Mouse (Mus musculus) testis, adult 2 months (tissue): Measurements from ENCODE around the gene Usp48. TPM values are rescaled to one million over a fixed set of nuclear protein-coding genes. Genes with fewer than 3 reads are reported as not detected.
A peak's percentile ranks its signal among the peaks of the same experiment; 100 is the strongest.
"Not testable (repeated sequence)": the region's sequence is repeated elsewhere in the genome, so short reads cannot be mapped to it uniquely, and the experiment has no call there.

Experiments
- H3K27ac ChIP-seq: fragments of 200-500 bp; 2 replicates; pipeline ENCODE4 v1.5.1; 2012; ENCODE audit warnings: low read depth, low read length; ENCODE audit not compliant: control insufficient read depth, insufficient read depth
- H3K27me3 ChIP-seq: fragments of 200-500 bp; 2 replicates; pipeline ENCODE4 v1.6.1; 2012; ENCODE audit warnings: mild to moderate bottlenecking, low read length, moderate library complexity; ENCODE audit not compliant: control insufficient read depth, insufficient read depth
- H3K36me3 ChIP-seq: fragments of 200-500 bp; 2 replicates; pipeline ENCODE4 v1.6.1; 2012; ENCODE audit warnings: mild to moderate bottlenecking, low read length; ENCODE audit not compliant: control insufficient read depth, insufficient read depth
- H3K4me1 ChIP-seq: fragments of 200-500 bp; 2 replicates; pipeline ENCODE4 v1.6.1; 2012; ENCODE audit warnings: low read length; ENCODE audit not compliant: control insufficient read depth, insufficient read depth
- H3K4me3 ChIP-seq: fragments of 200-500 bp; 2 replicates; pipeline ENCODE4 v1.5.1; 2012; ENCODE audit warnings: low read depth, mild to moderate bottlenecking, low read length, moderate library complexity, mixed read lengths; ENCODE audit not compliant: control insufficient read depth
- CTCF ChIP-seq: fragments of 200-500 bp; IDR thresholded peaks from 2 replicates; pipeline ENCODE4 v1.5.1; 2012; ENCODE audit warnings: low read depth, mild to moderate bottlenecking, inconsistent platforms, low read length, moderate library complexity; ENCODE audit not compliant: control insufficient read depth, insufficient read depth, insufficient replicate concordance
- POLR2A ChIP-seq: fragments of 200-500 bp; IDR thresholded peaks from 2 replicates; pipeline ENCODE4 v1.6.1; 2012; ENCODE audit warnings: low read depth, mild to moderate bottlenecking, inconsistent platforms, low read length, moderate library complexity; ENCODE audit not compliant: control insufficient read depth
- polyA plus RNA-seq: library from polyadenylated mRNA; depleted of rRNA; stranded (reverse); fragments of >200 nt; gene quantifications from 2 replicates; pipeline ENCODE4 v1.2.3, GENCODE M21; 2012

Usp48 gene
- polyA plus RNA-seq, 1 experiment: 39.6 TPM

- no peak for TF ChIP-seq CTCF
- TF ChIP-seq POLR2A: no peak
- no peaks in the 10 kb centered on the region for H3K36me3 ChIP-seq
- H3K27me3 ChIP-seq: no peaks in the 10 kb centered on the region
- no peak overlapping the region for H3K4me3 ChIP-seq
- no peak overlapping the region for H3K27ac ChIP-seq
- peaks cover 6% of the 10 kb centered on the region for H3K4me1 ChIP-seq
These were observed 16.1 kb upstream of the Usp48 start for GRCm38 (mm10) chr4:137577486-137577885.

GRCm38 (mm10) chr4:137578181-137578845 lies 15.2 kb upstream of the Usp48 start:
- no peak for TF ChIP-seq POLR2A
- peak; percentile 63; the same call in 1 of the 2 replicates for TF ChIP-seq CTCF
- no peak overlapping the region for H3K27ac ChIP-seq
- H3K27me3 ChIP-seq: no peaks in the 10 kb centered on the region
- H3K4me1 ChIP-seq: peaks cover 6% of the 10 kb centered on the region
- peak overlapping the region; percentile 70 for H3K4me3 ChIP-seq
- H3K36me3 ChIP-seq: no peaks in the 10 kb centered on the region

GRCm38 (mm10) chr4:137579789-137580188 lies 13.8 kb upstream of the Usp48 start:
- peaks cover 6% of the 10 kb centered on the region for H3K4me1 ChIP-seq
- H3K27me3 ChIP-seq: no peaks in the 10 kb centered on the region
- no peak for TF ChIP-seq POLR2A
- TF ChIP-seq CTCF: no peak
- no peak overlapping the region; the same call in 1 of the 2 replicates for H3K27ac ChIP-seq
- no peak overlapping the region for H3K4me3 ChIP-seq
- H3K36me3 ChIP-seq: no peaks in the 10 kb centered on the region

GRCm38 (mm10) chr4:137580299-137580698 lies 13.3 kb upstream of the Usp48 start:
- Histone ChIP-seq H3K27ac (no peak overlapping the region; the same call in 1 of the 2 replicates), H3K4me3 (no peak overlapping the region), H3K27me3 (no peaks in the 10 kb centered on the region), H3K4me1 (peaks cover 6% of the 10 kb centered on the region), H3K36me3 (no peaks in the 10 kb centered on the region)
- TF ChIP-seq POLR2A (no peak), CTCF (no peak)

- peaks cover 6% of the 10 kb centered on the region for H3K4me1 ChIP-seq
- no peaks in the 10 kb centered on the region for H3K27me3 ChIP-seq
- H3K36me3 ChIP-seq: no peaks in the 10 kb centered on the region
- H3K27ac ChIP-seq: no peak overlapping the region
- no peak for TF ChIP-seq POLR2A
- peak; percentile 36; the same call in 1 of the 2 replicates for TF ChIP-seq CTCF
- H3K4me3 ChIP-seq: no peak overlapping the region
These were observed 11.7 kb upstream of the Usp48 start for GRCm38 (mm10) chr4:137581815-137582214.

GRCm38 (mm10) chr4:137589095-137589494 lies 4.5 kb upstream of the Usp48 start:
- not testable (repeated sequence) for H3K36me3 ChIP-seq, H3K4me1 ChIP-seq, H3K27ac ChIP-seq, H3K4me3 ChIP-seq, H3K27me3 ChIP-seq

GRCm38 (mm10) chr4:137589586-137589985 lies 4.0 kb upstream of the Usp48 start:
- Histone ChIP-seq H3K27ac (no peak overlapping the region), H3K36me3 (no peaks in the 10 kb centered on the region), H3K4me1 (no peaks in the 10 kb centered on the region; the same call in 1 of the 2 replicates), H3K4me3 (no peak overlapping the region), H3K27me3 (no peaks in the 10 kb centered on the region)
- TF ChIP-seq POLR2A: no peak
- no peak for TF ChIP-seq CTCF
